Mouse (Mus musculus) bone marrow, adult 2 months (tissue): Measurements from ENCODE around the gene Wfs1. TPM values are rescaled to one million over a fixed set of nuclear protein-coding genes. Genes with fewer than 3 reads are reported as not detected.

Source experiments
- H3K27ac ChIP-seq: fragments of 200-500 bp; 2 replicates; pipeline ENCODE4 v1.5.1; 2012; ENCODE audit warnings: low read depth, mild to moderate bottlenecking, control low read depth, inconsistent platforms, low read length; ENCODE audit not compliant: control insufficient read depth, poor library complexity, insufficient read depth
- H3K4me1 ChIP-seq: fragments of 200-500 bp; 2 replicates; pipeline ENCODE4 v1.6.1; 2011; ENCODE audit warnings: low read length; ENCODE audit not compliant: control insufficient read depth, insufficient read depth
- H3K4me3 ChIP-seq: fragments of 200-500 bp; replicated peaks from 2 replicates; pipeline ENCODE3; 2011; ENCODE audit warnings: mild to moderate bottlenecking, low read depth, low read length, control low read depth; ENCODE audit not compliant: control insufficient read depth
- CTCF ChIP-seq: fragments of 200-500 bp; IDR thresholded peaks from 2 replicates; pipeline ENCODE4 v1.5.1; 2011; ENCODE audit warnings: low read length, control low read depth; ENCODE audit not compliant: control insufficient read depth, insufficient read depth
- POLR2A ChIP-seq: fragments of 200-500 bp; IDR thresholded peaks from 2 replicates; pipeline ENCODE4 v1.6.1; 2011; ENCODE audit warnings: low read depth, mild to moderate bottlenecking, control low read depth, low read length, borderline replicate concordance; ENCODE audit not compliant: control insufficient read depth
- WGBS: fragments of 180-500 bp; shearing (Covaris S2); methylation state at CpG from one replicate; pipeline ENCODE4 v1.1.7; 2018; 5-methylcytosine and 5-hydroxymethylcytosine counted together
- polyA plus RNA-seq: library from polyadenylated mRNA; stranded (reverse); fragments of >200 nt; gene quantifications from 2 replicates; pipeline ENCODE4 v1.2.4, GENCODE M21; 2011; ENCODE audit warnings: low replicate concordance; ENCODE audit not compliant: missing spikeins, insufficient read depth, insufficient read length

Gene Wfs1
- polyA plus RNA-seq, 1 experiment: 3.7 TPM

DNA sequence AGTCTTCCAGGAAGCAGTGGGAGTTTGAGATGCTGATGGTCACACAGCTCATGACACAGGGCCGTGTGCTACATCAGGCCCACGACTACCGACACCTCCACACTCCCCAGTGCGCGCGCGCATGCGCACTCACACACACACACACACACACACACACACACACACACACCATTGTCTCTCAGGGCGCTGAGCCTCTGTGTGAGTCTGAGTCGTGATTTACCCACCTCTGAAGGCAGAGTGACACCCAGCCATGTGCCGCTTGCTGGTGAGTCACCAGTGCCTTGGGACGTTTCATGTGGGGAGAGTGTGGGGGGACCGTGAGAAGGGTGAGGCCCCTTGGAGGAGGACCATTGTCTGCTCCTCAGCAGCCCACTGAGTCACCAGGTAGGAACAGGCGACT, 7.4 kb upstream of the Wfs1 start:
- H3K4me1 ChIP-seq: no peaks in the 10 kb centered on the region; the same call in 1 of the 2 replicates
- H3K4me3 ChIP-seq: no peak overlapping the region
- TF ChIP-seq POLR2A (no peak), CTCF (no peak)
- H3K27ac ChIP-seq: no peak overlapping the region
- WGBS: 76% methylated on average over 14 of the region's 14 CpGs

DNA sequence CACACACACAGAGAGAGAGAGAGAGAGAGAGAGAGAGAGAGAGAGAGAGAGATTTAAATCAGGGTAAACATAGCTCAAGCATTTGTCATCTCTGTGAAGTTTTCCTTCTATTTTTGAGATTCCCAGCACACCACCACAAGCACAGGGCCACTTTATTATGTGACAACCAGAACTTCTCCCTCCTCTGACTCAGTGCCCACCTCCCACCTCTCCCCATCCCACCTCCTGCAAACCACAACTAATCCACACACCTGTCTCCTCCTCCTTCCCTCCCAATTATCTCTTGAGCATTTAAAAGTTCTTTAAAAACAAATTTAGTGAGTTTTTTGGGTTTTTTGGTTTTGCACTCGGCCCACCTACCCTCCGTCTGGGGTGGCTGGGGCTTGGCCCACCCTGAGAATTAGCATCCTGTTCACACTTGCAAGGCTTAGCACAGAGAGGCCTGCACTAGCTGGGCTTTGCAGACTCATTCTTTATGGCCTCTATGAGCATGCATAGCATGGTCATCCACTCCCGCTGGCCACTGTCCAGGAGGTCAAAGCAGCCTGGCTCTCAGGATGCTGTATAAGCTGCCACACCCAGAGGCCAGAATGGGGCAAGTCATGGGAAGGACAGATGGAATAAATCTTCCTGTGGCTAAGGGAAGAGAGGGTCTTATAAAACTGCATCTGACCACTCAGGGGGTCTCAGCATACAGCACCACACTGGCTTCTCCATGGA, 1.8 kb upstream of the Wfs1 start:
- WGBS: 78% methylated on average over 3 of the region's 3 CpGs
- Histone ChIP-seq H3K27ac (no peak overlapping the region), H3K4me1 (peaks cover 1% of the 10 kb centered on the region; the same call in 1 of the 2 replicates), H3K4me3 (no peak overlapping the region)
- TF ChIP-seq CTCF: no peak
- no peak for TF ChIP-seq POLR2A

DNA sequence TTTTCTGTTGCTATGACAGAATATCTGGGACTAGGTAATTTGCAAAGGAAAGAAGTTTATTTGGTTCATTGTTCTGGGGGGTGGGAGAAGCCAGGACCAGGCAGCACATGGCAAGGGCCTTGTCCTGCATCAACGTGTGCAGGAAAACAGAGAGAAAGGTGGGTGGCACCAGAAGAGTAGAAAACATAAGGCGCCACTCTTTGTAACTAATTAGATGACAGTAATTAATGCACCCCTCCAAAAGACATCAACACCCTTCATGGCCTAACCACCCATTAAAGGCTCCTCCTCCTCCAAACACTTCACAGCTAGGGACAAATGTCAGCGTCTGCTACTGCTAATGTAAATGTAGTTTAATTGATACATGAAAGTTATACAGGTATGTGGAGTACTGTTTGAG, 1.2 kb upstream of the Wfs1 start:
- Histone ChIP-seq H3K27ac (no peak overlapping the region), H3K4me3 (no peak overlapping the region), H3K4me1 (peaks cover 1% of the 10 kb centered on the region; the same call in 1 of the 2 replicates)
- TF ChIP-seq POLR2A (no peak), CTCF (no peak)
- 67% methylated on average over 3 of the region's 3 CpGs for WGBS

DNA sequence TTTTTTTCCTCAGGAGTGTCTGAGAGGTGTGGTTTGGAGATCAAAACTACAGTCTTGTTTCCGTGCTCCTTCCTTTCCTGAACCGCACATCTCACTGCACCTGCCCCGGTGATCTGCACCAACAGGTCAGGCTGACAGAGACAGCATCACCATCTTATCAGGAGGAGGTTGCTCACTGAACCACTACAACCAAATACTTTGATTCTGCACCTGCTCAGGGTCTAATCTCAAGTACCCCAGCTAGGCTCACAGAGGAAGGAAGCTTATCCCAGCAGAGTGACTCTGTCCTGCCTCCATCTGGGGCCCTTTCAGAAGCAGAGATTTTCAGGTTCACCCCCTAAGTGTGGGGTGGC, 596 bp upstream of the Wfs1 start:
- TF ChIP-seq POLR2A: no peak
- TF ChIP-seq CTCF: no peak
- Histone ChIP-seq H3K27ac (no peak overlapping the region), H3K4me1 (peaks cover 1% of the 10 kb centered on the region; the same call in 1 of the 2 replicates), H3K4me3 (no peak overlapping the region)
- 0% methylated on average over 3 of the region's 3 CpGs for WGBS

DNA sequence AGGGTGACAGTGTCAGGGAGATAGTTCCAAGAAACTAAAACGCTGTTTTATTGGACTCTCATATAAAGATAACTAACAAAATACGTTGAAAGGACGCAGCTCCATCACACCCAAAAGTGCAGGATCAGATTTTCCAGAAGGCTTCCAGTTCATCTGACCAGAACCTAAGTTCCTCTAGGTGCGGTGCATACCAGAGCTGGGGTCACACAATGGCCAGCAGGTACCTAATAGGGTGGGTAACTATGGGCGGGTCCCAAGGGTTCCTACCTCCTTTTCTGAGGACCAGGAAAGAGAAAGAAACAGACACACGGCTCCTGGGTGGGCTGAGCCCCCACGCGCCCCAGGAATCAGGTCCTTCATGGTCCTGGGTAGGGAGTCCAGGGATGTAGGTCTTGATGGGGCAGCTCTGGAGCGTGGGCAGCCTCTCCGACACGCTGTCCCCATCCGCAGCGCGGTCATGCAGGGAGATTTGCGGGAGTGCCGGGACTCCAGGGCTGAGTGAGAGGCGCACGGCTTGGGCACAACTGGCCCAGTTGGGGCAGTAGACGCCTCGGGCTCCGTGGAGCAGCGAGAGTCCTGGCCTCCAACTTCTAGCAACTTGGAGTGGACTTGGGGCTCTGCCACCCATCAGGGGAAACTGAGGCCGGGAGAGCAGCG, 753 bp downstream of the Wfs1 start:
- H3K27ac ChIP-seq: peak overlapping the region; percentile 76
- 16% methylated on average over 24 of the region's 24 CpGs for WGBS
- TF ChIP-seq CTCF: no peak
- TF ChIP-seq POLR2A: no peak
- peaks cover 1% of the 10 kb centered on the region; the same call in 1 of the 2 replicates for H3K4me1 ChIP-seq
- peak overlapping the region; percentile 87 for H3K4me3 ChIP-seq

DNA sequence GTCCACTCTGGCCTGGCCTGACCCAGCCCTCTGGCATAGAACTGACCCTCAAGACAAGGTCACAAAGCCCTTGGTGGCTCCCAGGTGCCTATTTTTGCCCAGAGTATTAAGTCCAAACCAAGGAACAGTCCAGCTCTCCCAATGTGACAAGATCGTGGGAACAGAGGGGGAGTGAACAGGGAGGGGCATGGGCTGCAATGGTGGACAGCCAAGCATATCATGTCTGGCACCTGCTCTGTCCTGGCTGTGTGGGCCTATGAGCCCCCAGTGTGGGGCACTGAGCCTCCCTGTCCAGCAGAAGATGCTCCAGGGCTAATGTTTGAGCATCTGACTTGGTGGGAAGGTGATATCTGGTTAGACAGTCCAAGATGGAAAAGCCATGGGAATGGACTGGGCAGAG, 2.4 kb downstream of the Wfs1 start:
- Histone ChIP-seq H3K27ac (no peak overlapping the region), H3K4me3 (no peak overlapping the region), H3K4me1 (peaks cover 1% of the 10 kb centered on the region; the same call in 1 of the 2 replicates)
- WGBS: 77% methylated on average over 1 of the region's 1 CpGs
- TF ChIP-seq CTCF: no peak
- no peak for TF ChIP-seq POLR2A

DNA sequence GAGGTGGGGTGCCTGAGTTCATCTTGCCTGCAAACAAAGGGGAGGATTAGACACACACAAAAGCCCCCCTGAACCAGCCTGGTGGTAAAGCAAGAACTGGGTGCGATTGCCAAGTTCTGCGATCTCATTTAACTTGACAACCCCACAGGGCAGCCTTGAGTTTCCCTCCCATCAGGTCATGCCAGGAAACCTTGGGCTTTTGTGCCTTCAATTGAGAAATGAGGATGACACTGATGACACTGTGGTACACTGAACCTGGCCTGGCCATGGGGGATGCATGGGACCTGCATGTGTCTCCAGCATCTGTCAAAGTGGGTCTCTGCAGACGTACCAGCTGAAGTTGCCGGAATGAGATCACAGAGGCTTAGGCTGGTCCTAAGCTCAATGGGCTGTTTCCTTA, 6.7 kb downstream of the Wfs1 start:
- 92% methylated on average over 4 of the region's 4 CpGs for WGBS
- TF ChIP-seq POLR2A (no peak), CTCF (no peak)
- Histone ChIP-seq H3K27ac (no peak overlapping the region), H3K4me3 (no peak overlapping the region), H3K4me1 (peaks cover 5% of the 10 kb centered on the region)

DNA sequence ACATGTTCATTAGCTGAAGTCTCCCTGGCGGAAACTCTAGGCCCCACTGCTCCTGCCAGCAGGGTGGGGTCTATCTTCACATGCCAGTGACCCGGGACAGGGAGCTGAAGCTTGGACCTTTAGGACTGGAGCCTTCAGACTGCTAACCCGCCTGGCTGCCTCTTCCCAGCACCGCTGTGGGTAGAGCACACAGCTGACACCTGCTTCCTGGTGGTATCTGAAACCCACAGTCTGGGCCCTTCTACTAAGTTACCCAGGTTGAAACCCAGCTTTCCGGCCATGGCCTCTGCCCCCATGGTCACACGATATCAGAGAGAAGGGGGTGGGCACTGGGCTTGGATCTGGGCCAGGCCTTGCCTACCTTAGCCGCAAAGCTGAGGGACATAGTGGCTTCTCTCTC, 9.4 kb downstream of the Wfs1 start:
- Histone ChIP-seq H3K4me3 (no peak overlapping the region), H3K27ac (no peak overlapping the region), H3K4me1 (peaks cover 5% of the 10 kb centered on the region)
- no peak for TF ChIP-seq CTCF
- no peak for TF ChIP-seq POLR2A
- 15% methylated on average over 7 of the region's 7 CpGs for WGBS
